Mouse (Mus musculus): ENCODE results near the gene Fgf12.

Gene Fgf12

DNA sequence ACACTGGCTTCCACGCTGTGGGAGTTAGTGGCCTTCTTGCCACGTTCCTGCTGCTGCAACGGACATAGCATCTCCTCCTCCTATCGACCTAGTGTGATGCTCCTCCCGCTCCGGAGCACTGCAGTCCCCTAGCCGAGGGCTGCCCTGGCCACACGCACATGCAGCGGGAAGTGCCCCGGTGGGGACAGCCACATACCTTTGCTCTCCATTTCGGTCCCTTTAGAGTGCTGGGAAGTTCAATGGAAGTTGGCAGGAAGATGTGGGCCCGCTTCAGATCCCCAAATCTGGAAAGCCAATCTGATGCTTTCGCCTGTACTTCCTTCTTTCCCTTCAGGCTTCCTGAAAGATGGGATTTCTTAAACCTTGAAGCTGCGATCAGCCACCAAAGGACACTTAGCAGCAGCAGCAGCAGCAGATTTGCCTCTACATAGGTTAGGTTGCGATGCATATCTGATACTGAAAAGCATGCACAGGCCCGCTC is at the start of gene Fgf12:
Gene Fgf12, minus strand, starts transcription at position 431 of the 481 bp plus-strand sequence.
- DNase-seq = no peak

- no peak for DNase-seq
Measured at GRCm38 (mm10) chr16:28793115-28793514, 40.2 kb upstream of the Fgf12 start.

DNA sequence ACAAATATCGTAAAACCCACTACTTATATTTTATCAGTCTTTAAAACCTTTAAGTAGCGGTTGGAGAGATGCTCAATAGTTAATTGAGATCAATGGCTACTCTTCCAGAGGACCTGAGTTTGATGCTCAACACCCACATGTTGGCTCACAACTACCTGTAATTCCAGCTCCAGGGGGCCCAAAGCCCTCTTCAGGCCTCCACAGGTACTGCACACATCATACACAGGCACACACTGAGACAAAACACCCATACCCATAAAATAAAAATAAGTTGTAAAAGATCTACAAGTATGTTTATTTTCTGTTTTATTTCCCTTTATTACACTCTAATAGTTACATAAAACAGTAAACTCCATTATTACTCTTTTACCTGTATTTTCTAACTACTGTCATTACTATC is 17.4 kb upstream of the Fgf12 start:
- DNase-seq = no peak

DNA sequence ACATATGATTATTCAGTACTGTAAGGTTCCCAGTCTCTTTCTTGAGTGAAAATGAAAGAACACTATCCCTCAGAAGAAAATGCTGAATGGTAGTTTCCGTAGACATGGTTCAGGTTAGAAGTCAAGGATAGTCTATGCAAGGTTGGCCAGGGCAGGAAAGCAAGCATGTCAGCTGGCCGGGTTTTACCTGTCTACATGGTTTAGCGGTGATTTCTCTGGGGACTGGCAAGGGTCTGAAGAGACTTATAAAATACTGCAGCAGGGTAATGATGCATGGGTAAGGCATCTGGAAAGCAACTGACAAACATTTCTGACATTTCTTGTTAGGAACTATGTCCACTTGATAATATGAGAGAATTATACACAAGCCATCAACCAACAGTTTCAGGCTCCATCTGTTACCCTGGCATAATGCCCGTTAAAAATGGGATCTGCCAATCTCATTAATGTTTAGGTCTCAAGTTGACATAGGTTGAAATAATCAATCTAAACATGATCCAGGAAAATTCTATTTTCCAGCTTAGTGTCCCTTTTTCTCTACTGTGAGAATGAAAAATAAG is 8.6 kb upstream of the Fgf12 start:
- no peak for DNase-seq

DNA sequence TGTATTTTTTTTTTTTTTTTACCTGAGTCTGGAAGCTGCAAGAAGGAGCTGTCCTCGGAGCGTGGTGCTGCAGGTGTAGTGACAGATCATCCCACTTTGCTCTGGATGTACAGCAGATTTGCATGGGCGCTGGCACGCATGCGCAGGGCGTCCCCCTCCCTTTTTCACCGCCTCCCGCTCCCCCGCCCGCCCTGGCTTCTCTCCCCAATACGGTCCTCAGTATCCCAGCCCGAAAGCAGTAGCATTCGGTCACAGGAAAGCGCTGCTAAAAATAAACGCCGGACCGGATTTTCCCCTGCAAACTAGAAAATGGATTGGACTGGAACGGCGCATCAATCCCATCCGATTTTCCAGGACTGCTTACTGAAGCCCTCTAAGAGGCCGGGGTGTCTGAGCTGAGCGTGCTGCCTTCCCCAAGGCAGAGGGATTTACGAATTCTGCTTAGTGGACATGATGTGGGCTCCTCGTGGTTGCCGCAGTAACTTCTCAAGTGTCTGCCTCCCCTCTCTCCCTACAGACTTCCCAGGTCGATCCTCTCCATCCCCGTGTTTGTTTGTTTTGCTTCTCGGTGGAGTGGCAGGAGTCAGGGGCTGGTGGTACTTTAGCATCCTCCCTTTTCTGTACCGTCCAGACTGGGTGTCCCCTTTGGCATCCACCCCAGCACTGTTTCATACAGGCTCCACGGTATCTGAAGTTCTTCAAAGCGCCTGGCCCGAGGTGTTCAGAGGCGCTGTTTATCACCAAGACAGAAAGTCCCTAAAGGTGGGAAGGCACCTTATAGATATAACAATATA is 453 bp upstream of the Fgf12 start:
- DNase-seq = peak; percentile 96

DNA sequence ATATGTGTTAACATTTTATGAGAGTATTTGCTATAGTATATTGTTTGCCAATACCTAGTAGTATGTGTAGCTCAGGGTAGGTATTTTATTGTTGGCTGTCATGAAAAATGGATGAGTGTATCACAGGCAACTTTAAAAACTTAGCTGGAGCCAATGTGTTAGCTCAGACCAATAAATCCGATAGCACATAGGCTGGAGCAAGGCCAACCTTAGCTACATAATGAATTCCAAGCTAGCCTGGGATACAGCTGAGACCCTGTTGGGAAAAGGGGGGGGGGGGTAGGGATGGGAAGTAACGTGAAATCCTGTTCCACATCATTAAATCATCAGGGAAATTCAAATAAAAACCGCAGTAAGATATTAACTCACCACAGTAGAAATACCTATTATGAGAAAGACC is 18.4 kb downstream of the Fgf12 start:
- DNase-seq = no peak

GRCm38 (mm10) chr16:28726792-28727191 is 26.1 kb downstream of the Fgf12 start:
- no peak for DNase-seq

DNA sequence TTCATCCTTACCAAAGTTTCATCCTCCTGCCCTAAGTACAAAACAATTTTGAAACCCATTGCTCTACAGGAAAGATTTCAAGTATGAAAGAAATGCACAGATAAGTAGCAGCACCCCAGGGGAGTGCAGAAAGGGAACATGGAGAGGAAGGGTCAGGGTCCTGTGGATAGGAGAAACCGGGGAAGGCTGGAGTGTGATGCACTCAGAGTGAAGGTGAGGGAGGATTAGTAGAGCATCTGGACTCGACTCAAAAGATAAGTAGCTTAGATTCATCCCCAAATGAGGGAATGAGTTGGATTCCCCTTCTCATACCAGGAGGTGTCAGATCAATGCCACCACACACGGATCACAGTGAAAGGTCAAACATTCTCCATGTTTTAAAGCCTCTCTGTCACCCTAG is 46.2 kb downstream of the Fgf12 start:
- DNase-seq = no peak

DNA sequence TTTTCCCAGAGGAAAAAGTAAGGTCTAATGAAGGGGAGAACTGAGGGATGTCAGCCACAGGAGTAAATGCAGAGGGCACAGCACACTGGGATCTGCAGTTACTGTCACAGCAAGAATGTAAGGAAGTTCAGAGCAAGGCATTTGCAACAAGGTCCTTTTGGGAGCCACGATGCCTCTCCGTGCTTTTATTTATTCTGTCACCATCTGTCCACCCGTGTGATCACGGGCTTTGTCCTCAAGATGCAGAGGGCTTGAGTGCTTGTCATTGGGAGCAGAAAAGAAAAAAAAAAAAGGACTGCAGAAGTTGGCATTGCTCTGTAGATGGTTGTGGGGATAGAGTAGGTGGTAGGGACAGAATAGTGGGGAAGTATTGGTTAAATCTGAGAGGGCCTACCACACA is 52.5 kb downstream of the Fgf12 start:
- no peak for DNase-seq

DNA sequence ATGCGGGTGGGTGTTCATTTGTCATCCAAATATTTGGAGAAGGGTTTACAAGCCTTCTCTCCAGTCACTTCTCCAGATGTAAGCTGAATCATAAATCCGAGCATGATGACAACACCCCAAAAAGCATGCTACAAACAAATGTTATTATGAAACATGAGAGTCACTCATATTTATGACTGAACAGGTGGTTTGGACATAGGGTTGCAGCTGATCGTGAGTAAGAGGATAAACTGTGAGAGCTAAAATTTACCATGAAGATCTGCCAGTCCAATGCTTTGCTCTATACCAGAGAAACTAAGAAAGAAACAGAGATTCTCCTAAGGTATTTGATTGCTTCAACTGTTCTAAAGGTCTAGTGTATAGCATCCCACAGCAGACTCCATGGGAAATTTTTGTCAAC is 56.0 kb downstream of the Fgf12 start:
- DNase-seq = no peak

GRCm38 (mm10) chr16:28694113-28694899 is 58.6 kb downstream of the Fgf12 start:
- peak; percentile 79 for DNase-seq

GRCm38 (mm10) chr16:28688861-28689385 is 63.9 kb downstream of the Fgf12 start:
- peak; percentile 92 for DNase-seq

DNA sequence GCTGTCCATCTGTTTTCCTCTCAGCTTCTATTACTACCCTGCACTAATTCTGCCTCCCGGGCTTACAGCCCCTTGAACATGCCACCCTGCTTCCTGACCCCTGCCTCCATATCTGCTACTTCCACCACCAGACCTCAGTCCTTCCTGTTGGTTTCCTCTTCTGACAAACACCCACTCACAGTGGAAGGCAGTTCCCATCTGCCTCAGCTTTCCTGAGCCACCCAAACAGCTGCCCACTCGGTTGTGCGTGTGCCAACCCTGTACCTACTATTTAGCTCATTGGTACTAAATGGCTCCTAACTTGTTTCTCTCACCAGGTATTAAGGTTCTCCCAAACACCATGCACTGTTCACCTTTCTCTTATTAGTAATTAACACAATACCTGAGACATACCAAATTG is 71.2 kb downstream of the Fgf12 start:
- DNase-seq = no peak

- peak; percentile 61 for DNase-seq
Measured at GRCm38 (mm10) chr16:28668815-28669347, 84.0 kb downstream of the Fgf12 start.

GRCm38 (mm10) chr16:28652640-28653039 is 100.2 kb downstream of the Fgf12 start:
- DNase-seq = no peak

GRCm38 (mm10) chr16:28650589-28650988 is 102.3 kb downstream of the Fgf12 start:
- DNase-seq = no peak

- no peak for DNase-seq
Measured at GRCm38 (mm10) chr16:28645030-28645429, 107.8 kb downstream of the Fgf12 start.

DNA sequence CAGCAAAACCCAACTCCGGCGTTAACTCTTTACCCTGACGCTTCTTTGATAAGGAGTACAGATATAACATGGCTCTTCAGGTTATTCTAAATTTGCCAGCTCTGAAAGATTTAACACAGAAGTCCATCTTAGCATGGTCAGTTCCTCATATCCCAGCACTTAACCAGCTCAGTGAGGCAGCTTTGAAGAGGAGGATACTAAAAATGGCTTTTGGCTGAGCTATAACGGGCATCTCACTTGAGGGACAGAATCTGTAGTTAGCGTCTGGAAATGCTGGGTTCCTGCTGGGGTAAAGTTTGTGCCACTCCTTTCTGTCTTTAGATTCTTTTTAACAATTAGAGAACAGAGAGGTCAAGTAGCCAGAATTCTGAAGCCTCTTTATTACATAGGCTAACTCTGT is 121.1 kb downstream of the Fgf12 start:
- no peak for DNase-seq

GRCm38 (mm10) chr16:28630771-28631484 is 121.9 kb downstream of the Fgf12 start:
- no peak for DNase-seq

GRCm38 (mm10) chr16:28626259-28626658 is 126.6 kb downstream of the Fgf12 start:
- DNase-seq = peak; percentile 73

GRCm38 (mm10) chr16:28625689-28626088 is 127.2 kb downstream of the Fgf12 start:
- DNase-seq = no peak

GRCm38 (mm10) chr16:28614412-28614811 is 138.5 kb downstream of the Fgf12 start:
- DNase-seq = peak; percentile 43
